Mouse (Mus musculus) cortical plate, adult 2 months (tissue): ENCODE measurements at regions not wholly inside any gene's neighbourhood (a gene's known extent, or its start where the extent isn't known, plus 50 kb on each side); places are given as distances from the start of the nearest gene placed in this dataset.

Source experiments
- CTCF ChIP-seq: fragments of 200-500 bp; IDR thresholded peaks from 2 replicates; pipeline ENCODE4 v1.5.1; 2011; ENCODE audit warnings: mild to moderate bottlenecking, control low read depth, low read length; ENCODE audit not compliant: insufficient read depth; ENCODE audit errors: extremely low read depth
- POLR2A ChIP-seq: fragments of 200-500 bp; IDR thresholded peaks from 2 replicates; pipeline ENCODE4 v1.6.1; 2011; ENCODE audit warnings: mild to moderate bottlenecking, low read length, control low read depth; ENCODE audit not compliant: insufficient read depth; ENCODE audit errors: extremely low read depth

GRCm38 (mm10) chr5:142332744-142333143, 68.6 kb upstream of the Foxk1 start:
- no peak for TF ChIP-seq CTCF
- no peak for TF ChIP-seq POLR2A
